Mouse (Mus musculus) liver, adult (tissue): ENCODE data around the gene Fut7.

Experiments used
- GATA4 ChIP-seq: IDR thresholded peaks from 2 replicates; pipeline ENCODE4 v1.6.1; 2014; ENCODE audit warnings: mild to moderate bottlenecking, low read length; ENCODE audit not compliant: insufficient replicate concordance

Gene Fut7

GRCm38 (mm10) chr2:25433101-25433500, 10.0 kb downstream of the Fut7 start:
- no peak for TF ChIP-seq GATA4

GRCm38 (mm10) chr2:25434292-25434691, 11.2 kb downstream of the Fut7 start:
- no peak for TF ChIP-seq GATA4

- no peak for TF ChIP-seq GATA4
Measured at GRCm38 (mm10) chr2:25436286-25436820, 13.3 kb downstream of the Fut7 start.

GRCm38 (mm10) chr2:25441067-25441466, 18.0 kb downstream of the Fut7 start:
- TF ChIP-seq GATA4, result no peak

GRCm38 (mm10) chr2:25442682-25443081, 19.6 kb downstream of the Fut7 start:
- TF ChIP-seq GATA4, result no peak

- no peak for TF ChIP-seq GATA4
Measured at GRCm38 (mm10) chr2:25450853-25451647, 28.0 kb downstream of the Fut7 start.

- no peak for TF ChIP-seq GATA4
Measured at GRCm38 (mm10) chr2:25452951-25453350, 29.9 kb downstream of the Fut7 start.

GRCm38 (mm10) chr2:25456205-25456953, 33.3 kb downstream of the Fut7 start, which contains the start of gene Clic3:
Gene Clic3 (plus strand): TSS chr2:25456838.
- TF ChIP-seq GATA4, result no peak

GRCm38 (mm10) chr2:25457022-25457896, 34.2 kb downstream of the Fut7 start:
- TF ChIP-seq GATA4, result no peak

GRCm38 (mm10) chr2:25458911-25459310, 35.8 kb downstream of the Fut7 start:
- no peak for TF ChIP-seq GATA4

GRCm38 (mm10) chr2:25460135-25460534, 37.1 kb downstream of the Fut7 start:
- TF ChIP-seq GATA4, result no peak

GRCm38 (mm10) chr2:25460551-25461309, 37.7 kb downstream of the Fut7 start, which contains the start of gene Paxx:
Gene Paxx (minus strand): TSS chr2:25461094.
- TF ChIP-seq GATA4, result no peak; the same call in 1 of the 2 replicates

- no peak for TF ChIP-seq GATA4
Measured at GRCm38 (mm10) chr2:25461407-25461806, 38.3 kb downstream of the Fut7 start.

GRCm38 (mm10) chr2:25463630-25464029, 40.6 kb downstream of the Fut7 start:
- no peak for TF ChIP-seq GATA4
